ENCODE assay signal across 49 mouse cellular contexts in the genomic region with DNA sequence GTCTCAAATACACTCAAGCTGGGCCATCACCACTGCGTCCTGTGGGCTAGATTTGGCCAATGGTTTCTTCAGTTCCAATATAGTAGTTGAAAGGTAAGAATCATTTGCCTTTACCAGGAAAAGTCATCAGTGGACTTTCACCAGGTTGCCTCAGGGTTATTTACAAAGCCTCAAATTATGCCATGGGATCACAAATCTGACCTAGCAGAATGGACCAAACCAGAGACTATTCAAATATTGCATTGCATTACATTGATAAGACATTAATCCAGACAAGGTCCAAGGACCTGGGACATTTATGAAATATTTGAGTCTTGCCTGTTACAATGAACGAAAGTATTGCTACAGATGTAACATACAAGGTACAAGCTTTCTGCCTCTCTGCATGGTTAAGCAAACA. TPM values are rescaled to one million over a fixed set of nuclear protein-coding genes. Genes with fewer than 3 reads are reported as not detected.
"Had no signal": no experiment of that assay in that cellular context is flagged by ENCODE, and none has a peak within 500 bp of the region (broad histone marks: within the 10 kb centered on the region; RNA-seq: fewer than 3 reads in every experiment).

No protein-coding gene starts in this region.

- H3K4me3 ChIP-seq: heart, adult 2 months; heart, embryonic 10.5 days; heart, embryonic 13.5 days; heart, embryonic 15.5 days; hindbrain, embryonic 10.5 days; hindbrain, embryonic 12.5 days; hindbrain, embryonic 13.5 days; hindbrain, embryonic 15.5 days; intestine, embryonic 15.5 days; kidney, embryonic 15.5 days; layer of hippocampus, adult 2 months had no signal

- H3K27ac ChIP-seq: heart, adult 2 months; heart, embryonic 10.5 days; heart, embryonic 13.5 days; heart, embryonic 15.5 days; hindbrain, embryonic 10.5 days; hindbrain, embryonic 12.5 days; hindbrain, embryonic 13.5 days; hindbrain, embryonic 14.5 days; hindbrain, embryonic 15.5 days; hindbrain, postnatal 0 days; intestine, embryonic 15.5 days; kidney, embryonic 15.5 days; kidney, postnatal 0 days; layer of hippocampus, adult 2 months had no signal

- ATAC-seq: hindbrain, embryonic 16.5 days; hindbrain, postnatal 0 days; inflammation-experienced regulatory T-cells, adult 6 months; intestine, embryonic 15.5 days; intestine, embryonic 16.5 days; intestine, postnatal 0 days had no signal

- H3K36me3 ChIP-seq: heart, embryonic 10.5 days; heart, embryonic 13.5 days; heart, embryonic 15.5 days; hindbrain, embryonic 10.5 days; hindbrain, embryonic 12.5 days; hindbrain, embryonic 13.5 days; hindbrain, embryonic 15.5 days; intestine, embryonic 15.5 days; kidney, embryonic 15.5 days had no signal

- H3K4me1 ChIP-seq: heart, embryonic 10.5 days; heart, embryonic 13.5 days; heart, embryonic 15.5 days; hindbrain, embryonic 10.5 days; hindbrain, embryonic 12.5 days; hindbrain, embryonic 13.5 days; hindbrain, embryonic 15.5 days; kidney, embryonic 15.5 days had no signal

- DNase-seq: heart, adult 2 months; heart, postnatal 10 days; heart, postnatal 14 days; heart, postnatal 36 days; heart, postnatal 4 days; kidney, adult 11 months; kidney, adult 18-20 months; kidney, adult 2 months; kidney, adult 8-10 months; kidney, adult 9 months; kidney, postnatal 10 days; kidney, postnatal 14 days; kidney, postnatal 25 days; kidney, postnatal 36 days; kidney, postnatal 4 days; layer of hippocampus, adult 9-11 months; layer of hippocampus, postnatal 36 days had no signal

- H3K27me3 ChIP-seq: heart, embryonic 13.5 days; heart, embryonic 15.5 days; hindbrain, embryonic 12.5 days; hindbrain, embryonic 13.5 days; hindbrain, embryonic 15.5 days; intestine, embryonic 15.5 days; kidney, embryonic 15.5 days had no signal

- H3K9me3 ChIP-seq: heart, embryonic 10.5 days; heart, embryonic 13.5 days; heart, embryonic 15.5 days; hindbrain, embryonic 10.5 days; hindbrain, embryonic 12.5 days; hindbrain, embryonic 13.5 days; hindbrain, embryonic 15.5 days; intestine, embryonic 15.5 days; kidney, embryonic 15.5 days had no signal

- H3K9ac ChIP-seq: heart, embryonic 13.5 days; heart, embryonic 15.5 days; hindbrain, embryonic 12.5 days; hindbrain, embryonic 13.5 days; hindbrain, embryonic 14.5 days; hindbrain, embryonic 15.5 days; intestine, embryonic 15.5 days; kidney, embryonic 15.5 days had no signal

- H3K4me2 ChIP-seq: heart, embryonic 11.5 days; heart, embryonic 13.5 days; heart, embryonic 15.5 days; hindbrain, embryonic 12.5 days; hindbrain, embryonic 13.5 days; hindbrain, embryonic 14.5 days; hindbrain, embryonic 15.5 days; intestine, embryonic 15.5 days; kidney, embryonic 15.5 days had no signal

RNA-seq across cellular contexts. Expression of a gene that starts 17.1 kb away (rescaled TPM):
- total RNA-seq: heart, adult 2 months; heart, adult 8-10 months; heart, postnatal 10 days; heart, postnatal 14 days; heart, postnatal 25 days; heart, postnatal 36 days; heart, postnatal 4 days; hematopoietic stem cell, adult 5-6 weeks; hindbrain, postnatal 0 days had no signal
- polyA plus RNA-seq: heart, adult 2 months; heart, embryonic 10.5 days; heart, embryonic 11.5 days; heart, embryonic 13.5 days; heart, embryonic 14.5 days; heart, embryonic 15.5 days; heart, embryonic 16.5 days; heart, postnatal 0 days; hindbrain, embryonic 10.5 days; hindbrain, embryonic 11.5 days; hindbrain, embryonic 12.5 days; hindbrain, embryonic 13.5 days; hindbrain, embryonic 14.5 days; hindbrain, embryonic 15.5 days had no signal

RNA-seq across cellular contexts. Expression of a gene that starts 37.0 kb away (rescaled TPM):
- total RNA-seq: heart, adult 8-10 months; heart, postnatal 10 days; heart, postnatal 14 days; heart, postnatal 4 days; hematopoietic stem cell, adult 5-6 weeks; hindbrain, postnatal 0 days; layer of hippocampus, adult 18-20 months; layer of hippocampus, adult 2 months; layer of hippocampus, postnatal 10 days; layer of hippocampus, postnatal 36 days had no signal
- polyA plus RNA-seq: heart, embryonic 10.5 days; heart, embryonic 11.5 days; heart, embryonic 13.5 days; heart, embryonic 14.5 days; heart, embryonic 15.5 days; heart, embryonic 16.5 days; heart, postnatal 0 days; hindbrain, embryonic 10.5 days; hindbrain, embryonic 11.5 days; hindbrain, embryonic 14.5 days; hindbrain, embryonic 15.5 days; hindbrain, embryonic 16.5 days; hindbrain, postnatal 0 days; inflammation-experienced regulatory T-cells, adult 6 months; intestine, embryonic 14.5 days; intestine, embryonic 15.5 days; kidney, adult 2 months; kidney, embryonic 14.5 days; kidney, embryonic 15.5 days; kidney, embryonic 16.5 days; kidney, postnatal 0 days; large intestine, adult 2 months had no signal

RNA-seq across cellular contexts. Expression of a gene that starts 49.1 kb away (rescaled TPM):
- total RNA-seq: heart, adult 2 months; heart, adult 8-10 months; heart, postnatal 10 days; heart, postnatal 14 days; heart, postnatal 25 days; heart, postnatal 36 days; heart, postnatal 4 days; hematopoietic stem cell, adult 5-6 weeks; hindbrain, postnatal 0 days; layer of hippocampus, adult 18-20 months; layer of hippocampus, adult 2 months; layer of hippocampus, postnatal 10 days; layer of hippocampus, postnatal 25 days; layer of hippocampus, postnatal 36 days had no signal
- polyA plus RNA-seq: heart, adult 2 months; heart, embryonic 10.5 days; heart, embryonic 11.5 days; heart, embryonic 13.5 days; heart, embryonic 14.5 days; heart, embryonic 15.5 days; heart, postnatal 0 days; hindbrain, embryonic 10.5 days; hindbrain, embryonic 11.5 days; hindbrain, embryonic 12.5 days; hindbrain, embryonic 13.5 days; hindbrain, embryonic 14.5 days; hindbrain, embryonic 15.5 days; hindbrain, embryonic 16.5 days; hindbrain, postnatal 0 days; inflammation-experienced regulatory T-cells, adult 6 months; kidney, adult 2 months; kidney, embryonic 14.5 days; kidney, embryonic 15.5 days; kidney, embryonic 16.5 days; kidney, postnatal 0 days; large intestine, adult 2 months had no signal
